Mouse (Mus musculus) gastrocnemius, postnatal 25 days (tissue): ENCODE results near the gene Cd36. TPM values are rescaled to one million over a fixed set of nuclear protein-coding genes. Genes with fewer than 3 reads are reported as not detected.
A peak's percentile ranks its signal among the peaks of the same experiment; 100 is the strongest.

ENCODE experiments used
- DNase-seq: peaks from one replicate; pipeline ENCODE4 v3.0.0; 2022
- total RNA-seq, 2 experiments: library from RNA; stranded (reverse); gene quantifications; 1 replicate in 1 of 2; 2 replicates in 1 of 2; pipeline ENCODE4 v1.2.3; 2021

The Cd36 gene
- total RNA-seq, 2 experiments from 2014 or later, result 257 to 289 TPM

DNA sequence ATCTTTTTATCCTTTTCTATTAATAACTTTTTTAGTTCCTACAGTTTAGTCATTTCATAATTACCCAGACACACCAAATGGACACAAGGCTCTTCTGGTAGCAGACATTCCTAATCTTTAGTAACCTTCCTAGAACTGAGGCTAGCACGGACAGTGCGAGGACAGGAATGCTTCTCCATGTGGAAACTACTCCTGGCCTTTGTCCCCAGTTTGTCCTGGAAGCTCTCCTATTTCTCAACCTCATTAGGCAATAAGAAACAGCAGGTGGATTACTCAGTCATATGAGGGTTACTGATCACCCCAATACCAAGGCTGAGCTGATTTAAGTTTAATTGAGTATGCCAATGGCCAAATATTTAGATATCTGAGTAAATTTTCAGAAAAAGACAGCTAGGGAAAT, 25.5 kb downstream of the Cd36 start:
- no peak for DNase-seq

DNA sequence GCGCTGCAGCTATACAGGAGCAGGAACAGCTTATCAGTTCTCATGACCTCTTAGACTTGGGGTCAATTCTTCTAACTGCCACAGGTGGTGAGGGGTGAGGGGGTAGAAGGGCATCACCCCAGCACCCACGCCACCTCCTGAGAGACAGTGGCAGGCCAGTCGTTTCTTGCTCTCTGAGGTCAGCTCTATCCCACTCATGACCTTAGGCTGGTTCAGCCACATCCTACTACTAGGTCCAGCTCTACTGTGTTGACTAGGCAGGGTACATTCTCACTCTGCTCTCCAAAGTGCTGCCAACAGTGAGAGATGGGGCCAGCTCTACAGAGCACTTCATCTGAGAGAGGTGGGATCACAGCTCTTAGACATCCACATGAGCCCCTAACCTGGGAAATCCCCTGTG, 30.2 kb downstream of the Cd36 start:
- no peak for DNase-seq

DNA sequence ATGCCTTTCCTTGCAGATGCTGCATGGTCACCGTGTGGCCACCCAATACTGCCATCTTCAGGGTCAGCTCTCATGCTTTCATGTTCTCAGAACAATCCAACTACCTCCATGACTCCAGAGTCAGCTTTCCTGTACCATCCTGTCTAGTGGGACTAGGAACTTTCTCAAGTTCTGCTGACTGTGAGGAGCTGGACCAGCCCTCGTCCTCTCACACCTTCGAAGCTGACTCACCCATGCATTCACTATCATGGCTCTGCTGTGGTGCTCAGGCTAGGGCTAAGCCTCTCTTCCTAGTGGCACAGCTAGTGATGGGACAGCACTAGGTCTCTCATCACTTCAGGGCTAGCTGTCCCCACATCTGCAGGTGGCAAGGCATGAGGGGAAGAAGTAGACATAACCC, 30.7 kb downstream of the Cd36 start:
- DNase-seq, result no peak

DNA sequence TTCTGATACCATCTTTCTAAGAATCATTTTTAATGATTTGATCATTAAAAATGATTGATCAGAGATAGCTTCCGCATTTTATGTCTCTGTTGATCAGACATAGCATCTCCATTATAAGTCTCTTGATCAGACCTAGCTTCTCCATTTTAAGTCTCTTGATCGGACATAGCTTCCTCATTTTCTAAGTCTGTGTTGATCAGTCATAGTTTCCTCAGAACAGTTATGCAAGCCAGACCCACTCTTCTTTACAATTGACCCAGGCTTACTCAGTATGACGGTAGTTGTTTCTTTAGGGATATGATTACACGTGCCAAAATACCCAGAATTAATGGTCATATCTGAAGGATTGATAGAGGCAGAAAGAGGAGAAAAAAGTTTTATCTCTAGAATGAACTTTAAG, 31.3 kb downstream of the Cd36 start:
- no peak for DNase-seq

DNA sequence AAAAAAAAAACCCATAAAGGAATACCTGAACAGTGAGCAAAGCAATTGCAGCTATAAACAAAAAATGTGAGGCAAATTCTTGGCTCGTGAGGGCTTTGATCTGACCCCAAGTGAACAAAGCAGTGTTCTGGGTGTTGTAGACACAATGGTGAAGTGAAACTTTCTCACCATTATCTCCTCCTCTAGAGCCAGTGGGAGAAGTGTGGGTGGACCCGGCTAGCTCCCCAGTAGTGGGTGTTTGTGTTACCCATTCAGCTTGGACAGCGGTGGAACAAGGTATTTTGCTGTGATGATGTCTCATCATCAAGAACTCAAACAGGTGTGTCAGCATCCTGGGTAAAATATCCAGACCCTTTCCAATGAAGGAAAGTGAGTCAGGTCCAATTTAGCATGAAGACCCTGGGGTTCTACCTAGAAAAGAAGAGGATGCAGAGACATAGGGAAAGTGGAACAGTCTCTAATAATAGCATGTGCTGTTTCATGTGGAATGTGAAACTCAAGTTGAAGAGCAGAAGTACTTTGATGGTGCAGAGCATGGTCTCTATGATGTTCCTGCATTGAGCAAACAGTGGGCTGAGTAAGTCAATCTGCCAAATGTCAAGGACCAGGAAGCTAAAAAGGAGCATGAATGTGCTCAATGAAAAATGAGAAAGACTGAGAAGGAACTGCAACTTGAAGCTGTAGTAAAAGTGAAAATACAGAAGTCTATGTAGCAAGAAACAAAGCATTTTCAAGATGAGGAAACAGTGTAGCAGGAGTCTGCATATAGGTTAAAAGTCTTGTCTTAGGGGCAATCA, 34.3 kb downstream of the Cd36 start:
- no peak for DNase-seq

DNA sequence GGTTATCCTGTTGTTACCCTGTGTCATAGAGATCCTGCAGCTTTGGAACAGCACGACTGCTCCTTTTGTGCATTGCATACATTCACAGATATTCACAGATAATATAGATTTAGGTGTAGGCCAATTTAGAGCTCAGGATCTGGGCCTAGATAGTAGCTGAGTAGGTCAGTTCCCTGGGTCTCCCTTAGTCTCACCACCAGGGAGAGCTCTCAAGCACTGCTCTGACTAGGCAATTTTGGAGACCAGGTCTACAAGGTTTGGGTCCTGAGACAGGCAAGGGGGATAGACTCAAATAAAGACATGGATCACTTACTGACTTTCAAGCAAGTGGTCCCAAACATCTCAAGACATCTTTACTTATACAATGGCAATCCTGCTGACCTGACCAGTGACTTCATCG, 38.0 kb downstream of the Cd36 start:
- DNase-seq, result no peak

DNA sequence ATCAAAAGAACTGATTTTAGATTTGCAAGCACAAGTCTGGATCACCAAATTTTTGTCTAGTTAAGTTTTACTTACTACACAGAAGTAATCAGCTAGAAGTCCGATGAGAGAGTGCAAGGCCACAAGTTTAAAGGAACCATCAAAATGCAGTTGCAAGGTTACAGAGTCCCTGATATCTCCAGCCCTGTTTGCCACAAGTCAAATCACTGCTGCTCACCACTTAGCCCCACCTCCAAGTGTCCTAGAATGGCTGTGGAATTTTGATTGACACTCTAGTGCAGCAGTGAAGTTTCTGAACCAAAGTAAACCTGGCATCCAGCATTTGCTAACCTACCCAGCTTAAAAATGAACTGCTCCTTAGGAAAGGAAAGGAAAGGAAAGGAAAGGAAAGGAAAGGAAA, 39.0 kb downstream of the Cd36 start:
- DNase-seq, result peak; percentile 46

DNA sequence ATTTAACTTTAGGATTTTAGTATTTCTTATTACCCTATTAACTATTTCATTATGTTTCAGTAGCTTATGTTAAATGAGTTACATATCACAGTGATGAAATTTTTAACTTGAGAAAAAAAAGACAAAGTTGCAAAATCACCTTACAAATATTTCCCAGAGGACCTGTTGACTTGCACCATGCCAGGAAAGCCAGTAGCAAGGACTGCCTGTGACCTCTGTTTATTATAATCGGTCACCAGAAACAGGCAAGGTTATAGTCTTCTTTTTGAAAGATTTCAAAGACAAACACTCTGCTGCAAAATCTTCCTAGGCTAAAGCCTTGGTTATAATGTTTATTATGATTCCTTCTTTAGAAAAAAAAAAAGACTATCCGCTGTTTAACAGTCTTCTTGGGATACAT, 39.9 kb downstream of the Cd36 start:
- DNase-seq, result no peak

DNA sequence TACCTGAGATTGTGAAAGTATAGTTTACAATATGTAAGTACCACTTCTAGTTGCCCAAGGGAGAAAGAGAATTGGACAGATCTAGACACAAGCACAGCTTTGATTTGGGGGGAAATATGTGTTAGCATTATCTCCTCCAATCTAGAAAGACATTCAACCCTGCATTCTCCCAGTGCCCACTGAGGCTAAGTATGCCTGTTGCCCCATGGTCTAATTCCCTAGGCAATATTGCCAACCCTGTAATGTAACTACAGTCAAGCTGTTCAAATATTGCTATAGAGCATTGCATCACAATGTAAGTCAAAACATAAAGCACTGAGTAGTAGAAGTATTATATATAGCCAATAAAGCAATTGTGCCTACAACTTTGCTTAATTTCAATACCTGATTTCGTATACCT, 40.3 kb downstream of the Cd36 start:
- DNase-seq, result no peak

DNA sequence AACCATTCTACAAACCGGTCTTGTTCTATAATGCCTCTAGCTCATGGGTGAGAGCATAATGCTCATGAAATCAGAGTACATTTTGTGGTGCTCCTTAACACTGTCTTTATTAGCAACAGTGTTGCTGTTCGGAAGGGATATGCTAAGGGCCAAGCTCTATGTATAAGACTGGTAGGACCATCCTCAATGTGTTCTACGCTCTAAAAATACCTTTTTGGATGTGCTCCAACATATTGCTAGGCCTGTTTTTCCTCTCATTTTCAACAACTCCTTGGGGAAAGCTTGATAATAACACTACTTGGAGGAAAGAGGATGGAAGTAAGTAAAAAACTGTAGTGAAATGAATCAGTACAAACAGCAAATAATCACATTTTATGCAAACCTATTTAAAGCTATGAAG, 44.7 kb downstream of the Cd36 start:
- DNase-seq, result no peak

DNA sequence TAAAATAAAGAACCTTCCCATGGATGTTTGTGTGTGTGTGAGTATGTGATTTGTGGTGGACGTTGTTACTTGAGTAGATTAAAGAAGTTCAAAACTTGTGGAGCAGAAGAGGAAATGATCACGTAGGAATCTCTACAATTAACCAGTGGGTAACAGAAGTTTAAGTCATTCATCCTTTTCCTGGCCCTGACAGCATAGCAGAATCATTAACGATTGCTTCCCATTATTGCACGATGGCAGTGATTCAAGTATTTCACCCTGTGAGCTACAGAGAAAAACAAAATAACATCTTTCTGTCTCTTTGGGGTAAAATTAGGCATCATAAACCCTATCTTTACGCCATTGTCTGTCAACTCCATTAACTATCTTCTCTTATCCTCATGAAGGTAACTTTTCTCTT, 45.3 kb downstream of the Cd36 start:
- no peak for DNase-seq

DNA sequence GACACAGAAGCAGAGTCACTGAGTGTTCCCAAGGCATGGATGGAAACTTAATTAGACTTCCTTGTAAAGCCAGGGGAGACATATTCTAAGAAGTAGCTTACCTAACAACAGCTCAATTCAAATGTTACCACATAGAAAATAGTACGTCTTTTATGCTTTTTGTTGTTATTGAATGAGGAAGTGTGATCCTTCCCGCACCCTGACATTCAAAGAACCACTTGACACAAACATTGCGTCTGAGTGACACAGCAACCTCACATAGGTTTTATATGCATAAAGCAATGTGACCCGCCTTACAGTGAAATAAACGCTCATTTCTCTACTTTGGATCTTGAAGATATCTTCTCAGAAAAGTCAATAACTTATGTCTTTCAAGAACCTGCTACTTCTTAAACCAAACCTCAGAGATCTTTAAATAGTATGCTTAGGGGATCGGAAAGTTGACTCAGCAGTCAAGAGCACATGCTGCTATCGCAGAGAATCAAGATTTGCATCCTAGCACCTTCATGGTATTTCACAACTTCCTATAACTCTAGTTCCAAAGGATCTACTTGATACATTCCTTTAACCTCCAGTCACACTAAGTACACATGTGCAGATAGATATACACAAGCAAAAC, 46.4 kb downstream of the Cd36 start:
- no peak for DNase-seq

DNA sequence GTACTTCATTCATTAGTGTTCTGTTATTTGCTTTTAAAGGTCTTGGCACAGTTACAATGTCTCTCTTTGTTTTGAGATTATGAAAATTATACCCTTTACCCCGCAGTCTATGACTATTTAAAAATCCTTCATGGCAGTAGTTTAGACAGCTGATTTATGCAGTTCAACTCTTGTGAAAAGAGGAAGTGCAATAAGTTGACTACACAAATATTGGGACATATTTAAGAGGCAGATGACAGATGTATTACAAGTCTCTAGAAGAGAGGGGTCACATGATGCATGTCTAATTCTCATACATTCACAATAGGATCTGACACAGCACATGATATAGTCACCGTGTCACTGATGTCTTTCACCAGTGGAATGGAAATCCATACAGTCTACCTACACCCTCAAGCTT, 49.1 kb downstream of the Cd36 start:
- no peak for DNase-seq

DNA sequence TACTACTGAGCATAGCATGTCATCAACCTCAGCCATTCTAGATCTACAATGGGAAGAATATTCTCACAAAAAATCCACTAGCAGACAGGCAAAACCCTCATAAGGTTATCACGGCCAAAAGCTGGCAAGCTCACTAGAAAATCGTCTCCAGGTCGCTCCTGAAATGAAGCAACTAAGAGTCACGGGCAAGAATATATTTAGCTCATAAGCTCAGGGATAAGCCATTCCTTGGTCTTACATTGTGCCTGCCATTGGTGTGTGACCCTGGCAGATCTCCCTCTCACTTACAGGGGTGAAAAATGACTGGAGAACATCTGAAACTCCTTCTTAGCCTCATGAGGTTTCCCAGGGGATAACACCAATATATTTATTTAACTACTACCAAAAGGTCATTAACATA, 52.2 kb downstream of the Cd36 start:
- DNase-seq, result no peak

DNA sequence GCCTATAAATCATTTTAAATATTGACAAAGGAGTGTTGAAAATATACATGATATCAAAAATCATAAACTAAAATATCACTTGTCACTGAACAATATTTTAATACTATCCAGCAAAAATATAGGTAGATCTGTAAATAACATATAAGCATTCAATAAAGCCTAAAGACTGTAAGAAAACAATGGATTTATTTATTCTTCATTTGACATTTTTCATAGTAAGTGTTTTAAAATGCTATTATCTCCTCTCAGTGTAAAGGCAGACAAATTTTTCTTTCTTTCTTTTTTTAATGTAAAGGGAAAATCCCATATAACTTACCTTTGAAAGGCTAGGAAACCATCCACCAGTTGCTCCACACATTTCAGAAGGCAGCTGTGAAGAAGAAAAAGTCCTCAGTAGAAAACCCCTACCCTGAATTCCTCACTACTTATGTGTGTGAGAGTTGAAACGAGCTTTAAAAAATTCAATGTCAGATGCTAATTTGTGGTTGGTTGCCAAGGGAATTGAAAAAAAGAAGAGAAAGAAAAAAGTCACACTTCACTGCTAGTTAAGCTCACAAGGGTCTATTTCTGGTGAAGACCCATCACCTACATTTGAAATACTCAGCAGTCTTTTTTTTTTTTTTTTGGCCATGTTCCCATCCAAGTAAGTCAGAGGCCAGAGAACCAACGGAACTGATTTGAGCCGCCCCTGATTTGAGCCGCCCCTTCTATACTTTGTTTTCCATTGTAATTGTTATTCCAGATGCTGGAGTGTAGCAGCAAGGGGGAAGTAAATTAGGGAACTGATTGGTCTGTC, 53.1 kb downstream of the Cd36 start:
- DNase-seq, result peak; percentile 19

DNA sequence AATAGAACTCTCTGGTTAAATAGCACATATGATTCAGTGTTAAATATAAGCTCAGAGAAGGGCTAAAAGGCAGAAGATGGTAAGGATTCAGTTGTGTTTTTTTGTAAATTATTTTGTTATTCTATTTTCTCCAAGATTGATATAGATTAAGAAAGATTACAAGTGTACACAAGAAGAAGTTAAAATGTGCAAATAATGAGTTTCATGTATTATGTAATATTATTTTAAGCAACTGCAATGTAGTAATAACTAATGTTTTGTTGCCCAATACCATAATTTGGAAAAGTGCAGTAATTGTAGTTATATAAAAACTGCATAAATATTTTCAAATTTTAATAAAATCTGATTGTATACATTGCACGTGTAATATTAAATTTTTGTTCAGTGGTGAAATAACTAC, 54.8 kb downstream of the Cd36 start:
- no peak for DNase-seq

DNA sequence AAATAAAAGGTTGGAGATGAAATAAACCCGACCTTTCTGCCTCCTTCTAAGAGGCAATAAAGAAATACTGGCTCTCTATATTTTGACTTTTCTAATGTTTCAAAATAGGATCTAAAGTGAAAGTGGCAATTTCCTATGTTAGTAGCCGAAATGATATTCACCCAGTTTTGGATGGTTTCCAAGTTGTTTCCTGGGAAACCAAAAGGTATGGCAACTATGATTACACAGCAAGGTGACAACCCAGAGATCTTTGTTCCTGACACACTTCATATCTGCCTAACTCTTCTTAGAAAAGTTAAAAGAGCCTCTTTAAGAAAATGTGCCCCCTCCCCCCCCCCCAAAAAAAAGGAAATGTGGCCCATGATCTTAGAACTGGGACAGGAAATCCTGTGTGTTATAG, 58.1 kb downstream of the Cd36 start:
- DNase-seq, result no peak

DNA sequence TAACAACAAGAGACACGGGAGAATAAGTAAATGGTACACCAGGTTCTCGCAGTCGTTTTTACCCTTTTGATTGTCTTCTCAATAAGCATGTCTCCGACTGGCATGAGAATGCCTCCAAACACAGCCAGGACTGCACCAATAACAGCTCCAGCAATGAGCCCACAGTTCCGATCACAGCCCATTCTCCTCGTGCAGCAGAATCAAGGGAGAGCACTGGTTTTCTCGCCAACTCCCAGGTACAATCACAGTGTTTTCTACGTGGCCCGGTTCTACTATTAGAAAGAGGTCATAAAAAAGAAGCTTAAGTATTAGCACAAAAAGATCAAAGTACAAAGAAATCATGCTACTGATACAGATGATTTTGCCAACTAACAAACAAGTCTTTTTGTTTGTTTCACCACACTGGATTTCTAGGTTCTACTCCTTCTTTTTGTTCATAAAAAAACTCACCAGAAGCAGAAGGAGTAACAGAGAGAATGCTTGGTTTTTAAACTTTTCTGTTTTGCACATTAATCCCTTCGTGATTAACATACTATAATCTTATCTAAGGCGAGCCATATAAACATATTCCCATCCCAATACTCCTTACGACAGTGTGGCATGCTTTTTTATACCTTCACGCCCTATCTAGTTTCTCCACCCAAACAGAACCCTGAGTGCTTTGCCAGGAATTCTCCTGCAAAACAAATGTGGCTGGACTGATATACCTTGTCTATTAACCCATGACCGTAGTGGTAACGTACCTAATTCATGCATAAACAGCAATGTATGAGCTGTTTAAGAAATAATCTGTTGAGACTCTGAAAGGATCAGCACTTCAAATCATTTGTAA, 59.7 kb downstream of the Cd36 start:
- DNase-seq, result no peak

DNA sequence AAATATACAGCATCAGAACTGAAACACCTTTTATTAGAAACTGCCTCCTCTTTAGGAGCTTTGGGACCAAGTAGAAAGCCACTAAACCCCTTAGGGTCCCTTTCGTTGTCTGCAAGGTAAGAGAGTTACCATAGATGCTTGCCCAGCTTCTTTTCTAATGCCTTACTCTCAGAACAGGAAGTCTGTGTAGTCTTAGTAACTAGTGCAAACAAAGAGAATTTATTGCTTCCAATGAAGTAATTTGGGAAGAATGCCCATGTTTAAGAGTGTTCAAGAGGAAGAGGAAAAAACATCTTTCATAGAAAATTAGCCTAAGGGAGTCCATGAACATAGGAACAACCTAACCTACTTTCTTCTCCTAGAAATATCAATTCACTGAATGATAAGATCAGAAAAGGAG, 67.2 kb downstream of the Cd36 start:
- DNase-seq, result no peak

DNA sequence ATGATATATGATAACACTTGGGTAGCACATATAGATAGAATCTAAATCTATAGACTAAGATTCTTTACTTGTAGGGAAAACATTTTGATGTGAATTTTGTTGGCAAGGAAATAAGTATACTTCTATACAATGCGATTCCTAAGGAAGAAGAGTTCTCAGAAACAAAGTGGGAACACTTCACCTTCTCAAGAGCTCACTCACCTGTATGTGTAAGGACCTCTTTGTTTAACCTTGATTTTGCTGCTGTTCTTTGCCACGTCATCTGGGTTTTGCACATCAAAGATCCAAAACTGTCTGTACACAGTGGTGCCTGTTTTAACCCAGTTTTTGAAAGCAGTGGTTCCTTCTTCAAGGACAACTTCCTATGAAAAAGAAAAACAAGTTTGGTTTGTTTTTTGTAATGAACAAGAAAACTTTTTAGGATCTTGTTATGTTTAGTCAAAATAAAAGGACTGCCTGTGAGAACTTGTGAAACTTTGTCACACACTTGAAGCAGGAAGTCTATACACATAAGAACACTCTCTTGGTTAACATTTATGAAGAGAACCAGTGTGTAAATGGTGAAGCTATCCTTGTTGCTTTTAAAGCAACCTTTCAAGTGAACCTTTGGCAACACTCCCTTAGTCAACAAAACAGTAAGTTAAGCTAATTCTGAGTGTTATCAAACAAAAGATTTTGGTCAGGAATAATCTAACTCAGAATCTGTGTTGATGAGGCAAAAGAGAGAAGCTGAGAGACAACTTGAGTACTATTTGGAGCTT, 68.2 kb downstream of the Cd36 start:
- no peak for DNase-seq

DNA sequence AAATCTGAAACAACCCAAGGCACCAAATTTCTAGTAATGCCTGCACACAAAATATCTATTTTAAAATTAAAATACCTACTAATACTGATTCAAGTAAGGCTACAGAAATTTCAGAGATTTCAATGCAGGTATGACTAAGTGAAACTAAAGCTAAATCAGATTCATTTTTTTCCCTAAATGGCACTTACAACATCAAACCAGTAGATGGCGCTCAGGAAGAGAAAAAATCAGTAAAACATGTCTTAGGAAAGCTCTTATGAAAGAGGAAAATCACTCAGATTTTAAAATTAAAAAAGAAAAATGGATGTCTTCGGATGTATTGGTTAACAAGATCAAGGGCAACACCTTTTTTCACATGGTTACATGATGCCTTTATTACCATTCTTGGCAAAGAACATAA, 72.4 kb downstream of the Cd36 start:
- DNase-seq, result no peak

DNA sequence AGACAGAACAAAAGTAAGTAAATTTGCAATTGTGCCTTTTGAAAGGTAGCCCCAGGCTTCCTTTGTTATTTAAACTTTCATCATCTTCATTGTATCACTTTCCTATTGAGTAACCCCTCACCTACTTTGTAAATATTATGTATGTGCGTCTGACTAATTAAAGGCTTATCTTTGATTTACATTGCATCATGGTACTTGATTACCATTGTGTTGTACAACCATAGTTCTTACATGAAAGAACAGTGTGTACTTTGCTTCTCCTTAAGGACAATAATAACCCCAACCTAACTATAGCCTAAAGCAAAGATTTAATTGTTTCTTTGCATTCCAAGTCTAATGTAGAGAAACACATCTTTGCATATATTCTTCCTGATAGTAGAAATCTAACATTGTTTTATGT, 78.3 kb downstream of the Cd36 start:
- no peak for DNase-seq
